Mouse (Mus musculus) midbrain, embryonic 13.5 days (tissue): Measurements from ENCODE around the gene Cenps. TPM values are rescaled to one million over a fixed set of nuclear protein-coding genes. Genes with fewer than 3 reads are reported as not detected.
"Not testable (repeated sequence)": the region's sequence is repeated elsewhere in the genome, so short reads cannot be mapped to it uniquely, and the experiment has no call there.

Experiments used
- ATAC-seq: fragments of 200-750 bp; cut with Nextera tagmentation; 2 replicates; pipeline ENCODE4 v1.8.0; 2017; ENCODE audit warnings: mild to moderate bottlenecking, moderate TSS enrichment, moderate library complexity
- H3K27ac ChIP-seq: fragments of 300-500 bp; sonication (generic); 2 replicates; pipeline ENCODE4 v1.5.1; 2015; ENCODE audit warnings: inconsistent platforms, mild to moderate bottlenecking, moderate library complexity
- H3K27me3 ChIP-seq: fragments of 300-500 bp; sonication (generic); 2 replicates; pipeline ENCODE4 v1.6.1; 2015; ENCODE audit warnings: mild to moderate bottlenecking, inconsistent platforms
- H3K36me3 ChIP-seq: fragments of 300-500 bp; sonication (generic); 2 replicates; pipeline ENCODE4 v1.6.1; 2015; ENCODE audit warnings: mild to moderate bottlenecking, inconsistent platforms
- H3K4me1 ChIP-seq: fragments of 300-500 bp; sonication (generic); replicated peaks from 2 replicates; pipeline ENCODE4 v1.6.1; 2015; ENCODE audit warnings: inconsistent platforms
- H3K4me2 ChIP-seq: fragments of 300-500 bp; sonication (generic); replicated peaks from 2 replicates; pipeline ENCODE4 v1.6.1; 2015; ENCODE audit warnings: moderate library complexity, mild to moderate bottlenecking, inconsistent platforms
- H3K4me3 ChIP-seq: fragments of 300-500 bp; sonication (generic); replicated peaks from 2 replicates; pipeline ENCODE4 v1.5.1; 2015; ENCODE audit warnings: mild to moderate bottlenecking, inconsistent platforms
- H3K9ac ChIP-seq: fragments of 300-500 bp; sonication (generic); replicated peaks from 2 replicates; pipeline ENCODE4 v1.6.1; 2015; ENCODE audit warnings: mild to moderate bottlenecking, inconsistent platforms
- H3K9me3 ChIP-seq: fragments of 300-500 bp; sonication (generic); 2 replicates; pipeline ENCODE4 v1.6.1; 2016; ENCODE audit warnings: mild to moderate bottlenecking, inconsistent platforms
- WGBS: fragments of 180-500 bp; shearing (Covaris S2); methylation state at CpG from one replicate; pipeline ENCODE4 v1.1.7; 2015; 5-methylcytosine and 5-hydroxymethylcytosine counted together
- polyA plus RNA-seq: library from polyadenylated mRNA; unstranded; fragments of >200 nt; fragmentation: Nextera tagmentation; extraction: Ambion mirVana; gene quantifications from 2 replicates; pipeline ENCODE4 v1.2.1, GENCODE M21; 2015

Cenps gene
- polyA plus RNA-seq, 1 experiment from 2014 or later, result 22.9 TPM

DNA sequence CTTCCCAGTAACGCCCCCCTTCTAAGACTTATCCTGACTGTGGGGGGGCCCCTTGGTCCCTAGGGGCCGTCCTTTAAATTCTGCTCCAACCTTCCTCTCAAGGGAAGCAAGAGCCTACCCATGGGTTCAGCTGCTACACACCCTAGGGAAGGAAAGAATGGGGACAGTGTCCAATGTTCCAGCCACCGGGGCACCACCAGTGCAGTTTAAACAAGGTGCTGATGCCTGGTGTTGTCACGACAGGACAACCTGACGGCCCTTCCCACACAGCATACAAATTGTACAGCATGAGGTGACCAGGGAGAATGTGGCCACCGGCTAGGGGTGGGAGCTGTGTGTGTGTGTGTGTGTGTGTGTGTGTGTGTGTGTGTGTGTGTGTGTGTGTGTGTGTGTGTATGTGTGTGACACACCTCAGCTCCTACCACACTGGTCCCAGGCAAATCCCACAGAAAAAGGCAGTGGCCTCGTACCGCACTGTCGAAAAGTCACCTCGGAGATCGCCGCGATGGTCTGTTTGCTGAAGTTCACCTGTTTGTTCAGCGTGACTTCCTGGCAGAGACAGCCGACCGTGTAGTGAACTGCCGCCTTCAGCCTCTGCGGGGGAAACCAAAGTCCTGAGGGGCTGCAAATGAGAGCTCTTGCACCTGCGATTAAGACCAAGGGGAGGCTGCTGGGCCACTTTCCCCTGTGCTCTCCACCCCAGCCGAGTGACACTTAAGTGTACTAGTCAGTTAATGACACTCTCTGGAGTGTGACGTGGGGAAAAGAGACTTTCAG is 5.5 kb downstream of the Cenps start:
- WGBS, result 89% methylated on average over 21 of the region's 21 CpGs
- H3K4me1 ChIP-seq, result peaks cover 8% of the 10 kb centered on the region
- ATAC-seq, result no peak
- no peak overlapping the region for H3K9ac ChIP-seq
- H3K27me3 ChIP-seq, result no peaks in the 10 kb centered on the region
- no peaks in the 10 kb centered on the region for H3K9me3 ChIP-seq
- no peak overlapping the region for H3K4me2 ChIP-seq
- H3K4me3 ChIP-seq, result no peak overlapping the region
- H3K36me3 ChIP-seq, result peaks cover 34% of the 10 kb centered on the region
- H3K27ac ChIP-seq, result no peak overlapping the region

GRCm38 (mm10) chr4:149131021-149131752 is 6.2 kb downstream of the Cenps start:
- WGBS, result 93% methylated on average over 23 of the region's 23 CpGs

GRCm38 (mm10) chr4:149128467-149128866 is 9.0 kb downstream of the Cenps start:
- no peak overlapping the region for H3K9ac ChIP-seq
- peaks cover 35% of the 10 kb centered on the region for H3K36me3 ChIP-seq
- H3K27me3 ChIP-seq, result no peaks in the 10 kb centered on the region
- H3K27ac ChIP-seq, result no peak overlapping the region
- H3K4me2 ChIP-seq, result no peak overlapping the region
- H3K9me3 ChIP-seq, result no peaks in the 10 kb centered on the region
- no peak for ATAC-seq
- 80% methylated on average over 18 of the region's 18 CpGs for WGBS
- no peaks in the 10 kb centered on the region for H3K4me1 ChIP-seq
- no peak overlapping the region for H3K4me3 ChIP-seq

More at GRCm38 (mm10) chr4:149131021-149131752, 6.2 kb downstream of the Cenps start:
- Histone ChIP-seq H3K4me2 (no peak overlapping the region), H3K27me3 (no peaks in the 10 kb centered on the region), H3K9ac (no peak overlapping the region), H3K36me3 (peaks cover 35% of the 10 kb centered on the region), H3K4me1 (peaks cover under 1% of the 10 kb centered on the region; the same call in 1 of the 2 replicates), H3K4me3 (no peak overlapping the region), H3K9me3 (no peaks in the 10 kb centered on the region), H3K27ac (no peak overlapping the region)
- no peak for ATAC-seq

GRCm38 (mm10) chr4:149126663-149127062 is 10.8 kb downstream of the Cenps start, which contains the start of gene Cort:
Cort (minus strand) TSS chr4:149126763.
- ATAC-seq, result no peak
- Histone ChIP-seq H3K4me2 (no peak within 1 kb of the TSS), H3K9me3 (no peaks in the 10 kb centered on the region), H3K27me3 (no peaks in the 10 kb centered on the region), H3K4me1 (no peaks in the 10 kb centered on the region), H3K9ac (no peak within 1 kb of the TSS), H3K4me3 (no peak within 1 kb of the TSS), H3K36me3 (peaks cover 35% of the 10 kb centered on the region), H3K27ac (no peak within 1 kb of the TSS)
- WGBS, result 83% methylated on average over 11 of the region's 11 CpGs

GRCm38 (mm10) chr4:149126115-149126509 is 11.3 kb downstream of the Cenps start:
- no peak overlapping the region for H3K27ac ChIP-seq
- no peak for ATAC-seq
- no peaks in the 10 kb centered on the region for H3K27me3 ChIP-seq
- no peak overlapping the region for H3K9ac ChIP-seq
- H3K4me1 ChIP-seq, result no peaks in the 10 kb centered on the region
- peaks cover 32% of the 10 kb centered on the region for H3K36me3 ChIP-seq
- 78% methylated on average over 6 of the region's 6 CpGs for WGBS
- H3K4me2 ChIP-seq, result no peak overlapping the region
- no peak overlapping the region for H3K4me3 ChIP-seq
- no peaks in the 10 kb centered on the region for H3K9me3 ChIP-seq

GRCm38 (mm10) chr4:149125341-149126114 is 11.9 kb downstream of the Cenps start:
- Histone ChIP-seq H3K4me3 (no peak overlapping the region), H3K9me3 (no peaks in the 10 kb centered on the region), H3K27ac (no peak overlapping the region), H3K4me1 (no peaks in the 10 kb centered on the region), H3K4me2 (no peak overlapping the region), H3K27me3 (no peaks in the 10 kb centered on the region), H3K36me3 (peaks cover 30% of the 10 kb centered on the region), H3K9ac (no peak overlapping the region)
- 39% methylated on average over 11 of the region's 11 CpGs for WGBS
- no peak for ATAC-seq

DNA sequence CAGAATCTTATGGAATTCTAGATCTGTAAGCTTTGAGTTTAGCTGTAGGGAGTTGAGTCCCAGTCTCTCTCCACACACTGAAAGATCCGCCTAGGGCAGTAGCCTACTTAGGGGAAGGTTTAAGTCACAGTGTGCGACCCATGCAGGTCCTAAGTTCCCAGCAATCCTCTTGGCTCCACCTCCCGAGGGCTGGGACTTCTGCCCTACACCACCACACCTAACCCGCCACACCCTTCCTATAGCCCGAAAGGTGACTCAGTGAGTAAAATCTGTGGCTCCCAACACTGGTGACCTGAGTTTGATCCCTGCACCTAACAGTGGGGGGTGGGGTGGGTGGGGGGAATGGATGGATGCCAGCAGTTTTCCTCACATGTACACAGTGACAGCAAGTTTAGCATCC is 14.0 kb downstream of the Cenps start:
- Histone ChIP-seq H3K36me3 (peaks cover 27% of the 10 kb centered on the region), H3K4me2 (no peak overlapping the region), H3K9ac (no peak overlapping the region), H3K4me1 (no peaks in the 10 kb centered on the region), H3K9me3 (no peaks in the 10 kb centered on the region), H3K27ac (no peak overlapping the region), H3K4me3 (no peak overlapping the region), H3K27me3 (no peaks in the 10 kb centered on the region)
- no peak for ATAC-seq
- 67% methylated on average over 5 of the region's 5 CpGs for WGBS

- H3K27me3 ChIP-seq, H3K4me2 ChIP-seq, H3K9me3 ChIP-seq, H3K27ac ChIP-seq, H3K4me1 ChIP-seq, H3K9ac ChIP-seq, H3K4me3 ChIP-seq, ATAC-seq: not testable (repeated sequence)
- peaks cover 27% of the 10 kb centered on the region for H3K36me3 ChIP-seq
- WGBS, result 80% methylated on average over 12 of the region's 12 CpGs
Measured at GRCm38 (mm10) chr4:149119978-149120562, 17.4 kb downstream of the Cenps start.

GRCm38 (mm10) chr4:149103875-149104561 is 33.4 kb downstream of the Cenps start, which contains the start of gene Dffa:
Dffa (plus strand) TSS chr4:149104146.
- H3K4me1 ChIP-seq, result peaks cover 14% of the 10 kb centered on the region
- no peaks in the 10 kb centered on the region for H3K9me3 ChIP-seq
- no peaks in the 10 kb centered on the region for H3K27me3 ChIP-seq
- WGBS, result under 1% methylated on average over 35 of the region's 35 CpGs
- H3K36me3 ChIP-seq, result peaks cover 29% of the 10 kb centered on the region
- peak; percentile 90 for ATAC-seq
- H3K9ac ChIP-seq, result peak within 1 kb of the TSS; percentile 90
- peak within 1 kb of the TSS; percentile 76 for H3K4me3 ChIP-seq
- peak within 1 kb of the TSS; percentile 86 for H3K4me2 ChIP-seq
- H3K27ac ChIP-seq, result no peak within 1 kb of the TSS

DNA sequence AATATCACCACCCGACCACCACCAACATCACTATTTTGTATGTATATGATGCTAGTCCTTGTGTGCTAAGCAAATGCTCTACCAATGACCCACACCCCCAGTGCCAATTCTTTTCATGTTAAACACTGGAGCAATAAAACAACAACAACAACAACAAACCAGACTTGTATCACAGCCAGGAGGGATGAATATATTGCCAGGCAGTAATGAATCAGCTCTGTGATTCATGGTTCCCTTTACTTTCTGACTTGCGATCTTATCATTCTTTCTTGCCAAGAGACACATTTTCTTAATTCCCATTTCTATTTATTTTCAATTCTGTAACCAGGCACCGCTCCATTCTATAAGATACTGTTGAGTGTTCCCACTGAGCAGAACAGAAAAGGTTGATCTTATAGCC is 36.0 kb downstream of the Cenps start:
- Histone ChIP-seq H3K36me3 (peaks cover 6% of the 10 kb centered on the region), H3K4me2 (no peak overlapping the region), H3K4me3 (no peak overlapping the region), H3K27me3 (no peaks in the 10 kb centered on the region), H3K9ac (no peak overlapping the region), H3K27ac (no peak overlapping the region), H3K4me1 (peaks cover 25% of the 10 kb centered on the region), H3K9me3 (no peaks in the 10 kb centered on the region)
- no peak for ATAC-seq
- WGBS, result 95% methylated on average over 3 of the region's 3 CpGs

- WGBS, result 89% methylated on average over 12 of the region's 12 CpGs
- ATAC-seq, H3K4me2 ChIP-seq, H3K9ac ChIP-seq, H3K27me3 ChIP-seq, H3K9me3 ChIP-seq, H3K27ac ChIP-seq, H3K4me3 ChIP-seq, H3K36me3 ChIP-seq: not testable (repeated sequence)
- peaks cover 25% of the 10 kb centered on the region for H3K4me1 ChIP-seq
Measured at GRCm38 (mm10) chr4:149100449-149100848, 37.0 kb downstream of the Cenps start.
